Mouse (Mus musculus) embryonic facial prominence, embryonic 12.5 days (tissue): ENCODE results near the gene Pfas. TPM values are rescaled to one million over a fixed set of nuclear protein-coding genes. Genes with fewer than 3 reads are reported as not detected.
"Not testable (repeated sequence)": the region's sequence is repeated elsewhere in the genome, so short reads cannot be mapped to it uniquely, and the experiment has no call there.

Experiments used
- ATAC-seq: fragments of 200-750 bp; cut with Nextera tagmentation; 2 replicates; pipeline ENCODE4 v1.8.0; 2017; ENCODE audit not compliant: insufficient number of reproducible peaks, insufficient read depth, low FRiP score, low TSS enrichment
- H3K27ac ChIP-seq: fragments of 300-500 bp; sonication (generic); 2 replicates; pipeline ENCODE4 v1.5.1; 2016; ENCODE audit warnings: mild to moderate bottlenecking
- H3K27me3 ChIP-seq: fragments of 300-500 bp; sonication (generic); 2 replicates; pipeline ENCODE4 v1.6.1; 2016; ENCODE audit warnings: mild to moderate bottlenecking, moderate library complexity
- H3K36me3 ChIP-seq: fragments of 300-500 bp; sonication (generic); 2 replicates; pipeline ENCODE4 v1.6.1; 2016; ENCODE audit warnings: mild to moderate bottlenecking
- H3K4me1 ChIP-seq: fragments of 300-500 bp; sonication (generic); 2 replicates; pipeline ENCODE4 v1.6.1; 2016
- H3K4me2 ChIP-seq: fragments of 300-500 bp; sonication (generic); replicated peaks from 2 replicates; pipeline ENCODE4 v1.6.1; 2016; ENCODE audit warnings: mild to moderate bottlenecking, moderate library complexity
- H3K4me3 ChIP-seq: fragments of 300-500 bp; sonication (generic); 2 replicates; pipeline ENCODE4 v1.5.1; 2016; ENCODE audit warnings: mild to moderate bottlenecking
- H3K9ac ChIP-seq: fragments of 300-500 bp; sonication (generic); 2 replicates; pipeline ENCODE4 v1.6.1; 2016; ENCODE audit warnings: mild to moderate bottlenecking, moderate library complexity
- H3K9me3 ChIP-seq: fragments of 300-500 bp; sonication (generic); 2 replicates; pipeline ENCODE4 v1.6.1; 2016; ENCODE audit warnings: mild to moderate bottlenecking, moderate library complexity
- WGBS: fragments of 180-500 bp; shearing (Covaris S2); methylation state at CpG from one replicate; pipeline ENCODE4 v1.1.7; 2016; 5-methylcytosine and 5-hydroxymethylcytosine counted together
- polyA plus RNA-seq: library from polyadenylated mRNA; unstranded; fragments of >200 nt; fragmentation: Nextera tagmentation; extraction: Ambion mirVana; gene quantifications from 2 replicates; pipeline ENCODE4 v1.2.1, GENCODE M21; 2016

Gene Pfas
- polyA plus RNA-seq, 1 experiment from 2014 or later: 44.0 TPM

DNA sequence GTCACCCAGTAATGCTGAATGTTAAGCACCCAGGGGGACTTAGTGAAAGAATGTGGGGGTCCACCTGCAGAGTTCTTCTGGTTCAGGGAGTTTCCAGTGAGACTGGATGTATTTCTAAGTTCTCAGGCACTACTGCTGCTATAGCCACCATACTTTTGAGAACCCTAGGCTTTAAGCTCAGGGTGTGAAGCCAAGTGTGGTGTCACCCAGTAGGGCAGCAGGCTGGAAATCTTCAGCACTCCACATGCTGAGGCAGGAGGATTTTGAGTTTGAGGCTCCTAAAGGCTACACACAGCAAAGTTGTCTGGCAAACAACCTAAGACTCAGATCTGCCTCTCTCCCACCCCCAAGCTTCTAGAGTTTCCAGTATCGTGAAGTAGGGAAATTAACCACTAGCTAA, 41.7 kb downstream of the Pfas start:
- Histone ChIP-seq H3K36me3 (no peaks in the 10 kb centered on the region), H3K27me3 (no peaks in the 10 kb centered on the region), H3K27ac (no peak overlapping the region), H3K9ac (no peak overlapping the region), H3K4me3 (no peak overlapping the region), H3K4me2 (no peak overlapping the region; the same call in 1 of the 2 replicates), H3K9me3 (no peaks in the 10 kb centered on the region), H3K4me1 (peaks cover 13% of the 10 kb centered on the region; the same call in 1 of the 2 replicates)
- WGBS: 44% methylated on average over 1 of the region's 1 CpGs
- no peak for ATAC-seq

- H3K27me3 ChIP-seq: no peaks in the 10 kb centered on the region
- peaks cover 13% of the 10 kb centered on the region; the same call in 1 of the 2 replicates for H3K4me1 ChIP-seq
- 29% methylated on average over 3 of the region's 3 CpGs for WGBS
- H3K4me3 ChIP-seq: no peak overlapping the region
- H3K9me3 ChIP-seq: no peaks in the 10 kb centered on the region
- H3K4me2 ChIP-seq: no peak overlapping the region
- no peak for ATAC-seq
- no peaks in the 10 kb centered on the region for H3K36me3 ChIP-seq
- H3K9ac ChIP-seq: no peak overlapping the region
- no peak overlapping the region for H3K27ac ChIP-seq
Observed at GRCm38 (mm10) chr11:68965845-68966244, 42.4 kb downstream of the Pfas start.

DNA sequence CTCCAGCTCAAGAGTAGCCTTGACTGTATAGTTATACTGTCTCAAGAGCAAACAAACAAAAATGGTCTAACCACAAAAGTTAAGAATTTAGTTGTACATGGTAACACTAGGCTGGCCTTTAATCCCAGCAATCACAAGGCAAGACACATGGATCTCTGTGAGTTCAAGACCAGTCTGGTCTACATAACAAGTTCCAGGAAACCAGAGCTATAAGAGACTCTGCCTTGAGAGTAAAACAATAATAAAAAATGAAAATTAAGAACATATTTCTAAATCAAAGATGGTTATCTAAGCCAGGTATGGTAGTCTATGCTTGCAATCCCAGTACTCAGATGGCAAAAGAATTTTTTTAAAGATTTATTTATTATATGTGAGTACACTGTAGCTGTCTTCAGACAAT, 43.2 kb downstream of the Pfas start:
- ATAC-seq: no peak
- peaks cover 13% of the 10 kb centered on the region; the same call in 1 of the 2 replicates for H3K4me1 ChIP-seq
- no peak overlapping the region for H3K4me3 ChIP-seq
- no peak overlapping the region for H3K9ac ChIP-seq
- H3K9me3 ChIP-seq: no peaks in the 10 kb centered on the region
- H3K27ac ChIP-seq: no peak overlapping the region
- H3K27me3 ChIP-seq: no peaks in the 10 kb centered on the region
- no peaks in the 10 kb centered on the region for H3K36me3 ChIP-seq
- H3K4me2 ChIP-seq: no peak overlapping the region

- H3K36me3 ChIP-seq: no peaks in the 10 kb centered on the region
- ATAC-seq: no peak
- peaks cover 10% of the 10 kb centered on the region; the same call in 1 of the 2 replicates for H3K4me1 ChIP-seq
- H3K4me2 ChIP-seq: no peak overlapping the region
- 80% methylated on average over 2 of the region's 2 CpGs for WGBS
- H3K9me3 ChIP-seq: no peaks in the 10 kb centered on the region
- no peak overlapping the region for H3K27ac ChIP-seq
- H3K27me3 ChIP-seq: no peaks in the 10 kb centered on the region
- H3K4me3 ChIP-seq: no peak overlapping the region
- no peak overlapping the region for H3K9ac ChIP-seq
Observed at GRCm38 (mm10) chr11:68963405-68963804, 44.9 kb downstream of the Pfas start.

- not testable (repeated sequence) for H3K27ac ChIP-seq, H3K4me3 ChIP-seq, H3K9me3 ChIP-seq, H3K27me3 ChIP-seq, ATAC-seq, H3K9ac ChIP-seq, H3K4me1 ChIP-seq, H3K36me3 ChIP-seq
- 20% methylated on average over 11 of the region's 11 CpGs for WGBS
- H3K4me2 ChIP-seq: 0 out of 2 replicates have a peak overlapping the region, but pooled peaks have one; percentile 5
Observed at GRCm38 (mm10) chr11:68962159-68962558, 46.1 kb downstream of the Pfas start.

- no peaks in the 10 kb centered on the region for H3K9me3 ChIP-seq
- H3K36me3 ChIP-seq: no peaks in the 10 kb centered on the region
- no peak for ATAC-seq
- no peak overlapping the region for H3K4me3 ChIP-seq
- H3K4me2 ChIP-seq: no peak overlapping the region
- H3K27me3 ChIP-seq: peaks cover 5% of the 10 kb centered on the region
- 73% methylated on average over 3 of the region's 3 CpGs for WGBS
- no peak overlapping the region for H3K9ac ChIP-seq
- H3K27ac ChIP-seq: no peak overlapping the region
- 0 out of 2 replicates have a peak, but pooled peaks cover 3% of the 10 kb centered on the region for H3K4me1 ChIP-seq
Observed at GRCm38 (mm10) chr11:68961596-68961995, 46.7 kb downstream of the Pfas start.

DNA sequence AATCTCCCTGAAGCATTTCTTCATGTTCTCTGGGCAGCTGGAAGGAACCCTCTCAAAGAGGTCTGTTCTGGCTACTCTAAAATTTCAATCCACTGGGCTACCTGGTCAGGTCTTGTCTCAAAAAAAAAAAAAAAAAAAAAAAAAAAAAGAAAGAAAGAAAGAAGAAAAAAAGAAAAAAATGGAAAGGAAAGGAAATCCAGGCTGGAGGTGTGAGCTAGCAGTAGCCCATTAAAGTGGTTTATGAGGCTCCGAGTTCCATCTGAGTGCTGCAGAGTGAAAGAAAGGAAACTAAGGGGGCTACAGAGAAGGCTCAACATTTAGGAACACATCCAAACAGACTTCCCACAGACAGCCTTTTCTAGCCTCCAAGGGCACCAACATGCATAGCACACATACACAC, 50.3 kb downstream of the Pfas start:
- Histone ChIP-seq H3K4me2 (no peak overlapping the region), H3K27ac (no peak overlapping the region), H3K9ac (no peak overlapping the region), H3K36me3 (no peaks in the 10 kb centered on the region), H3K4me1 (peaks cover 21% of the 10 kb centered on the region), H3K27me3 (peaks cover 40% of the 10 kb centered on the region), H3K9me3 (no peaks in the 10 kb centered on the region), H3K4me3 (no peak overlapping the region)
- no peak for ATAC-seq
- WGBS: 92% methylated on average over 1 of the region's 1 CpGs

DNA sequence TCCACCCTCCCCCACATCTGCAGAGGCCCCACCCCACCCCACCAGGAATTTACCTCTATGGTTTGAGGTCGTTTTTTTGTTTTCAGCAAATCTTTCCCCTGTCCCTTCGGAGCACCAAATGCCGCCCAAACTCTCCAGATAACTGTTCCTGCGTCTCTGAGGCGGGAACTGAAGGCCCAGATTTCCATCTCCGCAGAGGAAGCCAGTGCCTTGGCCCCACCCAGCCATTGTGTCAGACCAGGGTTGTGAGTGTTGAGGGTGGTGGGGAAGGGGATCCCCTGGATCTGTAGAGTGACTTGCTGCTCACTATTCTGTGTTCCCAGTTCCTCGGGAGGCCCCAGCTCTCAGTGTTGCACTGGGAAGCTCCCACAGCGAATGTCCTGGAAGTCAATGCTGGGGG, 51.0 kb downstream of the Pfas start, which contains the start of gene Arhgef15:
Gene Arhgef15, minus strand, starts transcription at position 173 of the 400 bp plus-strand sequence.
- Histone ChIP-seq H3K27ac (0 out of 2 replicates have a peak within 1 kb of the TSS, but pooled peaks have one; percentile 0), H3K4me1 (peaks cover 21% of the 10 kb centered on the region), H3K9me3 (no peaks in the 10 kb centered on the region), H3K36me3 (no peaks in the 10 kb centered on the region), H3K4me3 (peak within 1 kb of the TSS; percentile 0; the same call in 1 of the 2 replicates), H3K9ac (no peak within 1 kb of the TSS), H3K4me2 (peak within 1 kb of the TSS; percentile 26), H3K27me3 (peaks cover 41% of the 10 kb centered on the region)
- WGBS: 34% methylated on average over 8 of the region's 8 CpGs
- no peak for ATAC-seq

GRCm38 (mm10) chr11:68956697-68957096, 51.6 kb downstream of the Pfas start:
- H3K4me3 ChIP-seq: peak overlapping the region; percentile 0; the same call in 1 of the 2 replicates
- H3K9me3 ChIP-seq: no peaks in the 10 kb centered on the region
- peaks cover 20% of the 10 kb centered on the region for H3K4me1 ChIP-seq
- WGBS: 28% methylated on average over 13 of the region's 13 CpGs
- H3K27me3 ChIP-seq: peaks cover 45% of the 10 kb centered on the region
- H3K9ac ChIP-seq: no peak overlapping the region
- 0 out of 2 replicates have a peak overlapping the region, but pooled peaks have one; percentile 0 for H3K27ac ChIP-seq
- no peak for ATAC-seq
- peak overlapping the region; percentile 26 for H3K4me2 ChIP-seq
- no peaks in the 10 kb centered on the region for H3K36me3 ChIP-seq

- Histone ChIP-seq H3K4me3 (0 out of 2 replicates have a peak overlapping the region, but pooled peaks have one; percentile 0), H3K36me3 (no peaks in the 10 kb centered on the region), H3K9me3 (no peaks in the 10 kb centered on the region), H3K27me3 (peaks cover 50% of the 10 kb centered on the region), H3K27ac (no peak overlapping the region), H3K4me2 (peak overlapping the region; percentile 58; the same call in 1 of the 2 replicates), H3K9ac (no peak overlapping the region), H3K4me1 (peaks cover 21% of the 10 kb centered on the region)
- ATAC-seq: no peak
- WGBS: 37% methylated on average over 2 of the region's 3 CpGs
Observed at GRCm38 (mm10) chr11:68956107-68956506, 52.2 kb downstream of the Pfas start.

- peak overlapping the region; percentile 58 for H3K4me2 ChIP-seq
- ATAC-seq: peak; percentile 19; the same call in 1 of the 2 replicates
- peaks cover 52% of the 10 kb centered on the region for H3K27me3 ChIP-seq
- no peaks in the 10 kb centered on the region for H3K36me3 ChIP-seq
- no peaks in the 10 kb centered on the region for H3K9me3 ChIP-seq
- H3K9ac ChIP-seq: 0 out of 2 replicates have a peak overlapping the region, but pooled peaks have one; percentile 37
- no peak overlapping the region for H3K4me3 ChIP-seq
- no peak overlapping the region for H3K27ac ChIP-seq
- 65% methylated on average over 5 of the region's 5 CpGs for WGBS
- H3K4me1 ChIP-seq: peaks cover 21% of the 10 kb centered on the region
Observed at GRCm38 (mm10) chr11:68955473-68955872, 52.8 kb downstream of the Pfas start.

- Histone ChIP-seq H3K36me3 (no peaks in the 10 kb centered on the region), H3K9ac (peak overlapping the region; percentile 37), H3K4me2 (peak overlapping the region; percentile 58), H3K4me3 (peak overlapping the region; percentile 36), H3K4me1 (peaks cover 21% of the 10 kb centered on the region), H3K27me3 (peaks cover 52% of the 10 kb centered on the region), H3K27ac (no peak overlapping the region), H3K9me3 (no peaks in the 10 kb centered on the region)
- 3% methylated on average over 17 of the region's 17 CpGs for WGBS
- no peak for ATAC-seq
Observed at GRCm38 (mm10) chr11:68954408-68954807, 53.9 kb downstream of the Pfas start.
